Mouse (Mus musculus): ENCODE measurements at regions not wholly inside any gene's neighbourhood (a gene's known extent, or its start where the extent isn't known, plus 50 kb on each side); places are given as distances from the start of the nearest gene placed in this dataset.

- TF ChIP-seq POLR2A (IDR thresholded peaks at IDR 0.05; ENCODE audit: extremely low read depth, insufficient read depth, low read length) = no peak
- no peak for TF ChIP-seq CTCF (IDR thresholded peaks at IDR 0.05; ENCODE audit: extremely low read depth, insufficient read depth, low read length)
Observed at GRCm38 (mm10) chr12:27468782-27469181, 126.4 kb upstream of the Sox11 start.

Data from cortical plate, adult 2 months (tissue).